Mouse (Mus musculus) kidney, adult 18-20 months (tissue): Measurements from ENCODE around the gene L2hgdh.

Experiments used
- DNase-seq: peaks from one replicate; pipeline ENCODE4 v3.0.0; 2021

L2hgdh gene

DNA sequence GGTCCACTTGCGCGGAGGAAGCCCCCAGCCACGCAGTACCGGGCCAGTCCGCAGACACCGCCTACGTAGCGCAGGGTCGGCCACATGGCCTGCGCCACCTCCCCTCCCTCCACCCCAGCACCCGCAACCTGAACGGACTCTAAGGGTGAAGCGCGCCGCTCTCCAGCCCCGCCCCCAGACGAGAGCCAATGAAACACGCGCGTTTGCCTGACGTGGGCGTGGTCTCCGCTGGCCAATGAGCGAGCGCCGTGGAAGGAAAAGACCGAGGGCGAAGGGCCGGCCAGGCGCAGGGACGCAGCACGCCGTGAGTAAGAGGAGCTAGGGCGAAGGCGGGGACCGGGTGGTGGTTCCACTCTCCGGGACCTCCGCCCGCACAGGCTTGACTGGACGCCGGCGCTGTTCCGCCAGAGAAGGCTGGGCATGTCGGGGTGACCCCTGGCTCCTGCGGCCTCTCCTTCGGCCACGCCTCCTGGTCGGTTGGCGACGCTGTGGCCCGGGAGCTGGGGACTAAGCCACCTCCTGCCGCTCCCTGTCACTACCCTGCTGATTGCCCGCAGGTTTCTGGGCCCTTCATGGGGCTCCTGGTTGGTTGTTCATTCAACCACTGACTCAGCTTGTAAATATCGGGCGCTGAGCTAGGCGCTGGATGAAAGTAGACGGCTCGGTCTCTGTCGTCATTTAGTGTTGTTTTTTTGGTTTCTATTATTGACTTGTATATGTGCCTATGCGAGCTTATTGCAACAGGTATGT lies at the start of gene L2hgdh, which contains the start of gene Atp5s:
Gene L2hgdh (minus strand): TSS at position 163 of the 750 bp plus-strand sequence.
Gene Atp5s (plus strand): TSS at position 240 of the 750 bp plus-strand sequence.
- peak; percentile 98 for DNase-seq

DNA sequence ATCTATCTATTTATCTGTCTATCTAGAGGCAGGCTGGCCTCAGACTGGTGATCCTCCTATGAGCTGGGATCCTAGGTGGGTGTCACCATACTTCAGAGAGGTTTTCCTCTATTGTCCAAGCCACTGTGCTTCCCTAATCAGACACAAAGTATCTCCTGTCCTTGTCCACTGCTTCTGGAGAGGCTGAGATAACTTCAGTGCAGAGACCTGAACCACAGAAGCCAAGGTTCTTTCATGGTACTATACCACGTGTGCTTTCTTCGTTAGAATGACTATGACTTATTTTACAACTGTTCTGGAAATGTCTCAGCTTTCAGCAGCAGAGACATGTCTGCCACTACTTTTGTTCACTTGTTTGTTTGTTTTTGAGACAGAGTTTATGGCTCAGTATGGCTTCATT lies 44.2 kb upstream of the L2hgdh start:
- no peak for DNase-seq

DNA sequence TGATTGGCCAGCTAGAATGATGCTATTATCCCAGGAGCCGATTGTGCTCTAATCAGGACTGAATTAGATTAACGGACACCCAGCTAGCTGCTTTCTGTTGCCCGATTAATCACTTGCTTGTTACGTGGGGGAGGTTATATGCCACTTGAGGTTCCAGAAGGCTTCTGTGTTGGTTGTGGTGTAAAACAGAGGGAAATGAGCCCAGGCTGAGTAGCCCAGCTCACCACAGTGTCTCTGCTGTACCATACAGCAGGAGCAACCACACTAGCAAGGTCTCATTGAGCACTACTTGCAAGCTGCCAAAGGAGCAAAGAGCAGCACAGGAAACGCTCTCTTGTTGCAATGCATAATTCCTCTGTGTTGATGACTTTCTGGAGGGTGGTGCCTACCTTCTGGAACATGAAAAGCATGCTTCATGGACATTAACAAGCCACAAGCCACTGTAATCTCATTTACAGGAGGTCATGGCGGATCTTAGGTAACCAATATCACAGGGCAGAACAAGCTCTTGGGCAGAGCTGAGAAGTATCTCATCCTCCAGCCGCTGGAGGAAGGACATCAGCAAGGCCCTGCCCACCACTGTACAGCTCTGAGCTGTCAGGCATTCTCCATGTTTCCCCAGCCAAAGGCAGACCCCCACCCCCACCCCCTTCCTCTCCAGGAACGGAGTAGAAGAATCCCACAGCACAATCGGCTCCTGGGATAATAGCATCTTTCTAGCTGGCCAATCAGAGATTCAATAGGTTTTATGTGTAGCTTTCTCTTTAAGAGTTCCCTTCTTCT lies 43.0 kb upstream of the L2hgdh start:
- DNase-seq: no peak

DNA sequence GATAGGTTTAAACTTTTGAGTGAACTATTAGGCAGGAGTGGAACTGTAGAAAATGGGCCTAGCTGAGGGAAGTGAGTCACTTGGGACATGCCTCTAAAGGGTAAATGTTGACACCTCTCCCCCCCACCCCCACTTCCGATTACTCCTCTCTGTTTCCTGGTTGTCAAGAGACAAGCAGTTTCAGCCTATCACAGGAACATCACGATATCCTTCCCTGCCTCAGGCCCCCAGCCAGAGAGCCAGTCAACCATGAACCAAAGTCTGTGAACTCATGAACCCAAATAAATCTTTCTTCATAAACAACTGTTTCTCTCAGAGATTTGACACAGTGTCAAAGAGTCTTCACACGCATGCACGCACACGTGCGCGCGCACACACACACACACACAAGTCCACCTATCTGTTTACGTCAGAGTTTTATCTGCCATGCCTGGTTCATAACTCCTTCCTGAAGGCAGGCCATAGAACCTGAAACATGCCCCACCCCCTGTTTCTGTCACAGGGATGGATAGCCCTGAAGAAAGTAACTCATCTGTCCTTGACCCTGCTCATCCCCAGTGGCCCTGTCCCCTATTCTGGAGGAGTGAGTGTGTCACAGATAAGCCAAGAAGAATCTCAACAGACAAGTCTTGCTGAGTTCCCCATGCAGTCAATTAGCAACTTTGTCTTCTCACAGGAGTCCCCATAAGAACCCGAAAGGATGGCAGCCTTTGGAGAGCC lies 41.7 kb upstream of the L2hgdh start:
- peak; percentile 67 for DNase-seq

DNA sequence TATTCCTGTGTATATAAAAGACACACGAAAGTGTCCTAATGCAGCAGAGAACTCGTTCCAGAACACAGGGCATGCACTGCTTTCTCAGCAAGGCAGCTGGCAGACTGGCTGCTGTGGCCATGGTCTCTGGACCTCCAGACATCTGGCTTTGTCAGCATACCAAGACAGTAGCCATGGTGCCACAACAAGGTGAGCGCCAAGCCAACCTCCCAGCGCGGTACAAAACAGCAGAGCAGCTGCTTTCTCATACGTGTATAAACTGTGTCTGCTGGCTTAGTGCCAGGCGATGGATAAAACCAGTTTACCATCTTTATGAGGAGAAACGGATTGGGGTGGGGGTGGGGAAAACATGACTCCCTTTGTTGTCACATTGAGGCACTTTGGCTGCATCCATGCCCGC lies 40.9 kb upstream of the L2hgdh start:
- DNase-seq: no peak

DNA sequence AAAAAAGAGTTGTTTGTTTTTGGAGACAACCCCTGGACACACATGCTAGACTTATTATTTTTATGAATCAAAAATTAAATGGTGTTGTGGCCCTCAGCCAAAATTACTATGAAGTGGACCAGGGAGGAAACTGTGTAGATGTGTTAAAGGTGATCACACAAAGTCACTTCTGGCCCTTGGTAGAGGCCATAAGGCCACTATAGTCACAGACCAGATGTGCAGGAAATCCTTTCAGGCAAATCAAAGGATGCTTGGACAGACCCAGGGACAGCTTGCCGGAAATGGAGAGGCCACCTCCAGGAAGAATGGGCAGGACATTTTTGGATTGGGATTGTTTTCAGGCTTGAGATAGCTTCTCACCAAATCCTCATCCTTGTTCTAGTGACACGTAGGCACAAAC lies 36.9 kb upstream of the L2hgdh start:
- no peak for DNase-seq

DNA sequence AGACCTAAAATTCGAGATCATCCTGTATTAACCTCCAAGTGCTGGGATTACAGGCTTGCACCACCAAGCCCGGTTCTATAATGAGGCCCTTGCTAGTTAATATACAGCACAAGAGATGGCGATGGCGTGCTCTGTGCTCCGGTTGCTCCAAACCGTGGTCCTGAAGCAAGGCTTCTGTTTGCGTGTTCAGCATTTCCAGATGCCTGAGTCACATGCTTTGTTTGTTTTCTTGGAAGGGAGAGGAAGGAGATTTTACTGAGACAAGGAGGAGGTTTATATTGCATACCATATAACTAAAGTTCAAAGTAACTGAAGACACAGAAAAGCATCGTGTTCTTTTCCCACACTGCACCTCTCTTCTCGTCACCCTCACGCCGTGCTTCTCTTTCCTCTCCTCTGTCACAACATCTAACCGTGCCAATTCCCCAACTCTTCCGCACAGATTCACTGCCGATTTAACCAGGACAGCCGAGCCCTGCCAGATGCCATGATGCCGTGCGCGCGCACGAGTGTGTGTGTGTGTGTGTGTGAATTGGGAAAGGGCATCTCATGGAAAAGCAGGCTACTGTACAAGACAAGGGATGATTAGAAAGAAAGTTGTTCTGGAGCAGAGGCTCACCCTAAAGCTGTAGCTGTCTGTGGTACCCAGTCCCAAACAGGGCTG lies 36.2 kb upstream of the L2hgdh start:
- no peak for DNase-seq

DNA sequence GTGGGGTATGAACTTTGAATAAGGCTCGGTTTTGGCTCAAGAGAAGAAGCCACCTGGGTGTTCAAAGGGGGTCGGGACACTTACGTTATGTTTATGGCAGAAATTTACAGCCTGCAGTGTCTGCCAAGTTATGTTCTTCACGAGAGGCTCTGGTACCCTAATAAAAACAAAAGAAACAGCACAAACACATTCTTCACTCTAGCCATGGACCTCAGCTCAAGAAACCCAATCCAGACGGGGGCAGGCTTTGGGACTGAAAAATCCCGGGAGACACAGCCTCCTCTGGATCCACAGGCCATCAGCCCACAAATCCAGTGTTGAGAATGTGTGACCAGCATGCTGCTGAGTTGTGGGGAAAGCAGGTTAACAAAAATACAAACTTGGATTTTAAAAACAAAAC lies 35.3 kb upstream of the L2hgdh start:
- DNase-seq: no peak

DNA sequence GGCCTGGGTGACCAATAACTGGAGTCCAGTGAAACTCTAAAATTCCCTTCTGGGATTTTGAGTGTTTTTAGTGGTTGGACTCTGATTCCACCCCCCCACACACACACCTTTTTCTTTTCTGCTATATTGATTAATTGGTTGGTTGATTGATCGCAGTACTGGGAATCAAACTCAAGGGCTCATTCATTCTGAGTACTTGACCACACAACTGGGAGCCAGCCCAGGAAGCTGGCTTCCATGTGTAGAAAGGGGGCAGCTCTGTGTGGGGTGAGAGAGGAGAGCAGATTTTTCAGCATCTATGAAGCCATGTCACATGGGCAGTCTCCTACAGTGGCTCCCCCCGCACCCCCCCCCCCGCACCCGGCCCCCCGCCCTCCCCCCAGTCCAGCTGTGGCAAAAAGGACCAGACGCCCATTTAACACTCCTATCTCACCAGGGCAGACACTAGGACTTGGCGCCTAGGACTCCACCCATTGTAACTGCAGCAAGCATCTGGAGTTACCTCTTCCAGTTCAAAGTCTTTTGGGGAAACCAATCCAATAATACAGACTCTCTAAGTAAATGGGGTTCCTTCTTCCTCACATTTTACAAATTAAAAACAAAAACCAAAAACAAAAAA lies 34.7 kb upstream of the L2hgdh start:
- no peak for DNase-seq

DNA sequence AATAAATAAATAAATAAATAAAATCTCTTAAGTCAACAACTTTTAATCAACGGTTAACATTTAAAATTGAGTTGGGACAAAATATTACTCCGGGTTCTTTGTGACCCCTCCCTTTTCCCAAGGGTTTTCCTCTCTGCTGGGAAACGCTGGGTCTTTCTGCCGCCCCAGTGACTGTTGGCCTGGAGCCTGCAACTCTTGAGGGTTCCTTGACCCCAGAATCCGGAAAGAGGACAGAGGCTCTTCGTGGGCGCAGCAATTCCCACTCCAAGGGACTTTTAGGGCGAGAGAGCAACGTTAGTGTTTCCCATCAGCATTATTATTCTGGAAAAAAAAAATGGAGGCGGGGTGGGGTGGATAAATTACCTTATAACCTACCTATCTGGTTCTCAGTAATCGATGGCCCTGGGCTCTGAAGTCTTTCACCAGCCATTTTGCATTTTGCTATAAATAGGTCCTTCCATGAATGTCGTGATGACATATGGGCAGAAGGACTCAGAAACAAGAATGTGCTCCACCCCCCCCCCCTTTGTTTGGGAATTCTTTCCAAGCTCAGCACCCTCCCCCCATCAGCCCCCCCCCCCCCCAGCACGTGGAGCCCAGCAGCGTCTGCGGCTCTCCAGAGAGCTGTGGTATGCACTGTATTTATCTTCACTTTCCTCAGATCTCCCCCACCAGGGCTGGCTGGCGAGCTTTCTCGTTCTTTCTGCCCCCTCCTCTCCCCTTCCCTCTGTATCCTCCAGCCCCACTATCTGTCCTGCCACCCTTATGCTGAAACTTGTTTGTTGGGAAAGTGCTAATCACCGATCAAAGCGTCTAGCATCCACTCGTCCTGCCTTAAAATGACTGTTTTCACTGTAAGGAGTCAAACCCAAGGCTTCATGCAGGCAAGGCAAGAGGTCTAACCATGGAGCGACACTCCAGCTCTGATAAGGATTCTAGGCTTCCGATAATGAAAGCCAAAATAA lies 33.8 kb upstream of the L2hgdh start:
- DNase-seq: peak; percentile 52

DNA sequence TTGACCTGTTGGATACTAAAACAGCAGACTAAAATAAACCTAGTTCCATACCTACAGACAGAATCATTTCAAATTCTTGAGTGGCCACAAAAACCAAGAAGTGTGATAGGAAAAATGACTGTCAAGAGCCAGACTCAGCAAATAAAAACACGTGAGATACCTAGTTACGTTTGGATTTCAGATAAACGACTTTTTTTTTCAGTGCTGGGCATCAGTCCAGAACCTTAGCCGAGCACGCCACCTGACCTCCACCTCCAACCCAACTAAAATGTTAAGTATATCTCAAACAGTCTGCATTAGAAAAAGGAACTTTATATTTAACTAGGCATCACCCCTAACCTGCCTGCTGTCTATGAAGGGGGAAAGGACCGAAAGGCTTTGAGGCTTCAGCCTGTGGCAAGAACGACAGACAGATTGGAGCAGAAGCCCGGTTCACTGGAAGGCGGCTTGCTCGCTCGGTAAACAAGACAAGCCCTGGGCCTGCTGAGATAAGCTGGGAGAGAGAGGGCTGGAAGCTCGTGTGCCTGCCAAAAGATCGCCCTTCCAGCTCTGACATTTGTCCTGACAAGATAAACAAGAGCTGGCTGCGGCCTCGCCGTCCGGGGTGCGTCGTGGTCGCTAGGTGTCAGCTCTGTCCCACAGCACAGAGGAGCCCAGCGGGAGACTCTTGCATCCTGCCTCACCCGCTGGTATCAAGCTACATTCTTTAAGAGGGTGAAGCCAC lies 32.9 kb upstream of the L2hgdh start:
- peak; percentile 83 for DNase-seq

DNA sequence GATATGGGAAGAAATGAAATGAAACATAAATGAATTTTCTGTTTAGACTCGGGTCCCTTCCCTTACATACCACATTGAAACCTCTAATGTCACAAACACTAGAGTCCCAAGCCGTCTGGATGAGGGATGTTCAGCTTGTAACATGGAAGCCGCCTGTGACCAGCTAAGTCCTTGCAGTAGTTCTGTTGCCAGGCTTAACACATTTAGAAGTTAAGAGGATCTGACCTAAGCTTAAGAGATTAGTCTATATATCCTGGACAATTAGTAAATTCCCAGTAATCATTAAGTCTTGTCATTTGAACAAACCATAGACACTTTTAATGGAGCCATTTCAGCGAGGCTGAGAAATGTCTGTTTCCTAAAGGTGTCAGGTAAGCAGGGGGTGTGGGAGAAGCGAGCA lies 31.3 kb upstream of the L2hgdh start:
- DNase-seq: no peak

DNA sequence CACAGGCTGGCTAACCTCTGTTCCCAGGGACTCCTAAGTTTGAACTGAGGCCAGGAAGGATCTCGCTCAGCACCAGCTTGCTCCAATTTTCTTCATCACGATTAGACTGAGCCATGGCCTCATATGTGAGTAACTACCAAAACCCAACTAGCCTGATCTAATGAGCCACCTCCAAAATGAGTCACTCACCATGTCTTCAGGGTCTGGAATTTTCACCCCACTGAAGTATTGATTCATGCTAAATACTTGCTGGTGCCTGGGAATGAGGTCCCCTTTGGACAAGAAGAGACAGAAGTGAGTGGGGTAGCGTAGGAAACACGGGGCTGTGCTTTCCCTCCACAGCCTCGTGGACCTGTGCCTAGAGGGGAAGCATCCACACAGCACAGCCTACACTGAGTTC lies 29.3 kb upstream of the L2hgdh start:
- no peak for DNase-seq

DNA sequence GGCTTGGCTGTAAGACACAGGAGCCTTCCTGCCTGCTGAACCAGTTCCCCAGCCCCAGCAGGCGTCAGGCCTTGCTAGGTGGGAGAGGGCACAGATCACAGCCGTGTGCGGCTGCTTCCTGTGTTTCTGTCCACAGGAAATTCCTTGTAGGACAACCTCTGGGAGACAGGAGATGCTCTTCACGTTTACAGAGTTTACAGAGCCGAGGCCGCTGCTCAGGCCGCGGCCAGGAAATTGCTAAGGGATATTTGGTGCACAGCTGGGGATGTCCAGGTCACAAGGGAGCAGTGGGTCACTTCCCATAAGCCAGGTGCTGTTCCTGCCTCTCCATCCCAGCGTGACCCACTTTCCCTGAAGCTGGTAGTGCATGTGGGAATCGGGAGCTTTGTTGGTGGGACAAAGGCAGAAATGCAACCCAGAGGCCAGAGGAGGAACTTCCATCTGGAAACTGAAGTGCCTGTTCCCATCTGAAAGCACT lies 27.2 kb upstream of the L2hgdh start:
- DNase-seq: peak; percentile 34

DNA sequence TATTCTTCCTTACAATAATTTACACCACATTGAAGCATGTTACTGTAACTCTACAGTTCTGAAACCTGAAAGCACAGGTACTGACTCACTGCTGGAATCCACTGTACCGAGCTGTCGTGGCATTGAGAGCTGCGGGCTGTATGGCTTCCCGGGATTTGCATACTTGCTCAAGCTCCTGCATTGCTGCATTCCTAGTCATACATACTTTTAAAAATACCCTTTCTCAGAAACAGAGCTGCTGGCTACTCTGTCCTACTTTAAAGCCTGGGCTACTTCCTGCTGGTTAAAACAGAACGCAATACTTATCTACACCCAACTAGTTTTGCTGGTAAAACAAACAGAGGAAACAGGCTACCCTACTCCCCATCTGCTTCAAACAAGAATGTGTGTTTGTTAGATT lies 19.5 kb upstream of the L2hgdh start:
- DNase-seq: no peak

DNA sequence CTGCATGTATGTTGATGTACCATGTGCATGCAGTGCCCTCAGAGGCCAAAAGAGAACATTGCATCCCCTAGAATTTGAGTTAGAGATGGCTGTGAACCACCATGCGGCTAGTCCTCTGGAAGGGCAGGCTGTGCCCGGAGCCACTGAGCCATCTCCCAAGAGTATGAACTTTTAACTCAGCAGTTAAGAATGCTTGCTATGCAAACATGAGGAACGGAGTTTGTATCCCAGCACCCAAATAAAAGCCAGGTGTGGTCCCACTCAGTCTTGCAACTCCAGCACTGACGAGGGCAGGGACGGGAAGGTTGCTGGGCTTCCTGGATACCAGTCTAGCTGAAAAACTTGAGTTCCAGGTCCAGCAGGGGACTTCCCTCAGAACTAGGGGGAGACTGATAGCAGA lies 17.3 kb upstream of the L2hgdh start:
- DNase-seq: no peak

DNA sequence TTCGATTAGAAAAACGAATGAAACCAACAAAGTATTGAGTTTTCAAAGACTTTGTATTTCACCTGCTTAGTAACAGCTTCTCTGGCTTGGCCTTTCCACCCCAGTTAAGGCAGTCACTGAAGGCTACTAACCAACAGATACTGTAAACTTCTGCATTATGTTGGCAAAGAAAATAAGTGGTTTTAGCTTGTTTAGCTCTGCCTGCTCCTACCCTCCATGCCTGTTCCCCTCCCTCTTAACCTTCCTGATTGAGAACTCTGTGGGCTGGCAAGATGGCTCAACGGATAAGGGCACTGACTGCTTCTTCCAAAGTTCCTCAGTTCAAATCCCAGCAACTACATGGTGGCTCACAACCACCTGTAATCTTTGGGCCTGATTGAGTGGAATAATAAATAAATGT lies 9.2 kb upstream of the L2hgdh start:
- DNase-seq: no peak

DNA sequence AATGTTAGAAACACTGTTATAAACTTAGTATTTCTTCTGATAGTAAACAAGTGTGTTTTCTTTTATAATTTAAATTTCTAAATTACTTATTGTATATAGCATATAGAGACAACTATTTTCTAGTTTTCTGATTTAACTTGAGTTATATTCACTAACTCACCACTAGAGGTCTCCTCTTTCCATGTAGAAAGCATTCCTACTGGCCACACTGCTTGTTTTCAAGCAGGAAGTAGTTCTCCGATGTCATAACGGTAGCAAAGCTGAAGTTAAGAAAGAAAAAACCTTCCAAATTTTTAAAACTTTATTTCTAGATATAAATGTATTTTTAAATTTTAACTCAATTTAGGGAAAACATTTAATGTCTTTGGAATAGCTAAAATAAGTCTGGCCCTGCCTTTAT lies 8.8 kb upstream of the L2hgdh start:
- DNase-seq: no peak

DNA sequence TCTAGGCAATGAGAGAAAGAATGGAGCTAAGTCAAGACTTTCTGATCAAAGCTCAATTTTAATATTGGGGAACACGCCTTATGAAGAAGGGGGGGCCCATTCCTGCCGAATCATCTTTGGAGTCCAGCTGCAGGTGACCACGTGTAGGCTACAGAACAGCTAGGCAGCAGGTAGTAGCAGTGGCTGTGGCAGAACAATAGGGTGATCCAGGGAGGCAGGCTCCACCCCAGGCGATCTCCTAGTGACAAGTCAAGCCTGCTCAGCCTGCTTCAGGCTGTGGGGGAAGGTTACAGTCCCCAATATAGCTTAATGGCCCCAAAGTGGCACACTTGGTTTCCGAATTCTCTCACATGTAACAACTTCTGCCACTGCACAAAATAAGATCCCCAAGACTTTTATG lies 7.5 kb upstream of the L2hgdh start:
- DNase-seq: no peak

DNA sequence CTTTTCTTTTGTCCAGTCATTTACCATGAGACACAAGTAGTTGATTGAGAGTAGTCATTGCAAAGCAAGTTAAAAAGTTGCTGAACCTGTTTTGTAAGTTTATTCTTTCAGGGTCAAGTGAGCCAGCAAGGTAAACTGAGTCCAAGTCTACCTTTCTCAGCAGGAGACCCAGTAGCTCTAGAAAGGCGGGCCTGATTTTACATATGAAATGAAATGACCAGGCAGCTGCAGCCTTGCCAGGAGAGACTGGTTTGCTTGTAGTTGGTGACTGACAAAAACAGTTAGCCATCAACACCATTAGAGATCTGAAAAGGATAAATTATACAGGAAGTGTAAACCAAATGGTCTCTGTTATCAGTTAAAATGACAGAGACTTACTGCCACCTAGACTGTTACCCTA lies 5.6 kb upstream of the L2hgdh start:
- DNase-seq: no peak

DNA sequence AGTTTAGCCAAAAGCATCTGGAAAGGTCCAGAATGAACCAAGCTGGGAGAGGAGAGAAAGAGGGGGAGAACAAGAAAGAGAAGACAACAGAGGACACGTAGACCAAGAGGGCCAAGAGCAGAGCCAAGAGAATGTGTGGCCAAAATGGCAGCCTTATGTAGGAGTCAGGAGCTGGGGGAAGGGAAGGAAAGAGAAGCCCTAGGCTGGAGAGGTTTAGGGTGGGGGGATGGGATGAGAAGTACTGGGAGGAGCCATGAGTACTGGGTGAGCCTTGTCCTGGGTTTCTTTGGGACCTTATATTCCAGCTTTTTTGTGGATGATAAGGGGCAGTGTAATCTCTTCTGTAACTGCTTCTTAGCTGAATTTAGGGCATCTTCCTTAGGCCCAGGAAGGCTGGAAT lies 4.6 kb upstream of the L2hgdh start:
- DNase-seq: no peak
